Mouse (Mus musculus): Measurements from ENCODE around the gene Cdr2l. TPM values are rescaled to one million over a fixed set of nuclear protein-coding genes. Genes with fewer than 3 reads are reported as not detected.

Cdr2l gene
- polyA plus RNA-seq, 1 experiment from 2014 or later, result 12.3 TPM

DNA sequence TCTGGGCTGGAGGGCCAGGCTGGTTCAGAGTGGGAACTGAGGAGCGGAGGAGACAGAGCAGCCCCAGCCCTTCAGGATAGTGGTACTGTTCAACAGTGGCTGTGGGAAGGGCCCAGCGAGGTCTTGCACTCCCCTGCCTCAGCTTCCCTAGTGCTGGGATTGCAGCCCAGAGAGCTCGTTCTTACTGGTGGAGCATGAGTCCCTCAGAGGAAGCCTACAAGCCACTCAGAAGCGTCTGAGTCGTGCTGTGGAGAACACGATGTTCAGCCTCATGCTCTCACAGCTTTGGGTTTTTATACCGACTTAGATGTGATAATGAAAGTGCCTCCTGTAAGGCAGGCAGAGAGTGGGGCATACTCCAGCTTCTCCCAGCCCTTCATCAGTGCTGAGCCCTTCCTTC lies 43.0 kb downstream of the Cdr2l start:
- Histone ChIP-seq H3K36me3 (ENCODE audit: control insufficient read depth, insufficient read depth, low read length) (peaks cover 34% of the 10 kb centered on the region), H3K4me2 (ENCODE audit: low read depth, low read length) (no peak overlapping the region), H3K4me3 (ENCODE audit: low read depth, low read length) (no peak overlapping the region), H3K9me3 (ENCODE audit: control insufficient read depth, low read length) (no peaks in the 10 kb centered on the region), H3K27me3 (replicated peaks; ENCODE audit: control insufficient read depth, insufficient read depth, low read length) (no peaks in the 10 kb centered on the region), H3K4me1 (ENCODE audit: control insufficient read depth, insufficient read depth, low read length) (peaks cover 15% of the 10 kb centered on the region), H3K27ac (replicated peaks; ENCODE audit: low read depth, low read length) (no peak overlapping the region), H3K9ac (ENCODE audit: low read depth, low read length) (no peak overlapping the region)
- DNase-seq (ENCODE audit: low spot score), result no peak
- no peak for ATAC-seq (ENCODE audit: low read depth)
- WGBS, result 89% methylated on average over 7 of the region's 7 CpGs

DNA sequence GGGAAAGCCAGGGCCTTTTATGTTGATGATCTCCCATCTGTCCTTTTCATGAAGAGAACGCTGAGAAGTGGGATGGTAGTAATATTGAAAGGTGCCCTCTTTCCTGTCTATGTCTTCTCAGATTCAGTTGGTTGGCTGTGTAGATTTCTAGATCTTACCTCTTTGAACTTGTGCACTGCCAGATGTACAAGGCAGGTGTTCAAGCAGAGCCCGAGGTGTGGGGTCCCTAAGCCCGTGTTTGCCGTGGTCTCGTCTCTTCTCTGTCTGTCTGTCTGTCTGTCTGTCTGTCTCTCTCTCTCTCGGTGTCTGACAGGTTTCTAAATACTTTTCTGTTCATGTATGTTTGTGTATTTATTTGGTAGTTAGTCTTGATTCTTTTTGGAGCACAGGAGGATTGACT lies 44.0 kb downstream of the Cdr2l start:
- no peak overlapping the region for H3K27ac ChIP-seq (replicated peaks; ENCODE audit: low read depth, low read length)
- peaks cover 44% of the 10 kb centered on the region for H3K36me3 ChIP-seq (ENCODE audit: control insufficient read depth, insufficient read depth, low read length)
- no peak for DNase-seq (ENCODE audit: low spot score)
- H3K4me1 ChIP-seq (ENCODE audit: control insufficient read depth, insufficient read depth, low read length), result peaks cover 13% of the 10 kb centered on the region
- H3K4me2 ChIP-seq (ENCODE audit: low read depth, low read length), result no peak overlapping the region
- H3K27me3 ChIP-seq (replicated peaks; ENCODE audit: control insufficient read depth, insufficient read depth, low read length), result no peaks in the 10 kb centered on the region
- WGBS, result 87% methylated on average over 6 of the region's 6 CpGs
- H3K9me3 ChIP-seq (ENCODE audit: control insufficient read depth, low read length), result no peaks in the 10 kb centered on the region
- ATAC-seq (ENCODE audit: low read depth), result no peak
- no peak overlapping the region for H3K9ac ChIP-seq (ENCODE audit: low read depth, low read length)
- H3K4me3 ChIP-seq (ENCODE audit: low read depth, low read length), result no peak overlapping the region

DNA sequence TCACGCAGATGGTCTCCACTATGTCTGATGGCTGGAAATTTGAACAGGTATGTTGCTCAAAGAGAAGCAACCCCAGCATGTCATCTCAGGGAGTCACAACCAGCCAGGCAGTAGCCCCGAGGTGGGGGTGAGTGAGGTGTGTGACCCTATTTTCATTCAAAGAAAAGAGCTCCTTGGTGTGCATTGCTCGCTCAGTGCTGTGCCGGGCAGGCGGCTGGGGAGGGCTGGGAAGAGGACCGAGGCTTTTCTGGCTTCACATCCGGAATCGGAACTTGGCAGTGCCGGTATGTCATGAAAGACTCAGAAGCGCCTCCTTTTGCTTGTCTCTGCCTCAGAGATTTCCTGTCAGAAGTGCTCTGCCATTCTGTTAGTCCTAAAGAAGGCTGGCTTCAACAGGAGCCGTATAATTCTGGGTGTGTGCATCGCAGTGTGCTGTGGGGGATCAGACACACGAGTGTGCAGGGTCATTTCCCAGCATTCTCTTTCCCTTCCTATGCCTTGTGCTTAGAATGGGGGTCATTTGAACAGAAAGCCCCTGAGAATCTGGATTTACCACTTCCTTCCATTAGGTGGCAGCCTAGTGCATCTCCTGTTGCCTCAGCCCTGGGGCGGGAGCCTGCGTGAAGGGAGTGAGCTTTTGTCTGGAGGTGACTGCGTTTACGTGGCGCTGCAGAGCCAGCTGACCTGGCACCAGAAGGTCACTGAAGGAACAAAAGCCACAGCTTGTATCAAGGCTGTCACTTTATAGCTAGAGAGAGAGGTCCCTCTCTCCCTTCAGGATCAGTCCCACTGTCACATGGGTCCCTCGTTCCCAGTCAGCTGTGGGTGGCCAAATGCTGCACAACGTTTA lies 46.0 kb downstream of the Cdr2l start:
- peaks cover 59% of the 10 kb centered on the region for H3K36me3 ChIP-seq (ENCODE audit: control insufficient read depth, insufficient read depth, low read length)
- no peak overlapping the region for H3K4me3 ChIP-seq (ENCODE audit: low read depth, low read length)
- no peaks in the 10 kb centered on the region for H3K9me3 ChIP-seq (ENCODE audit: control insufficient read depth, low read length)
- H3K9ac ChIP-seq (ENCODE audit: low read depth, low read length), result peak overlapping the region; percentile 25; the same call in 1 of the 2 replicates
- H3K27ac ChIP-seq (replicated peaks; ENCODE audit: low read depth, low read length), result no peak overlapping the region; the same call in 1 of the 2 replicates
- H3K27me3 ChIP-seq (replicated peaks; ENCODE audit: control insufficient read depth, insufficient read depth, low read length), result no peaks in the 10 kb centered on the region
- peak overlapping the region; percentile 40 for H3K4me2 ChIP-seq (ENCODE audit: low read depth, low read length)
- 36% methylated on average over 20 of the region's 20 CpGs for WGBS
- peak; percentile 72 for ATAC-seq (ENCODE audit: low read depth)
- H3K4me1 ChIP-seq (ENCODE audit: control insufficient read depth, insufficient read depth, low read length), result no peaks in the 10 kb centered on the region
- peak; percentile 86 for DNase-seq (ENCODE audit: low spot score)

DNA sequence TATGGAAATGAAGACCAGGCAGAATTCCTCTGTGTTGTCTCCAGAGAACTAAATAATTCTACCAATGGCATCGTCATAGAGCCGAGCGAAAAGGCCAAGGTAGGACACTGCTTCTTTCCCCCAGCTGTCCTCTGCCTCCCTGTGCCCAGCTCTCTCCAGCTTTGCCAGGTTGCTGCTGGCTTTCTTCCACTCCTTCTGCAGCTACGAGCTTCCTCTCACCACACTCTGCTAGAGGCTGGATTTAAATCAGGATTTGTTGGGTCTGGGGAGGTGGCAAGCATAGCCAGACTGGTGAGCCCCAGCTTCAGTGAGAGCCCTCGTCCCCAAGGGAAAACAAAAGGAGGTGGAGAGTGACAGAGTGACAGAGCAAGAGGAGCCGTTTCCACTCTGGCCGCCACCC lies 47.6 kb downstream of the Cdr2l start:
- no peak overlapping the region for H3K27ac ChIP-seq (replicated peaks; ENCODE audit: low read depth, low read length)
- no peak overlapping the region for H3K4me3 ChIP-seq (ENCODE audit: low read depth, low read length)
- H3K27me3 ChIP-seq (replicated peaks; ENCODE audit: control insufficient read depth, insufficient read depth, low read length), result no peaks in the 10 kb centered on the region
- H3K4me1 ChIP-seq (ENCODE audit: control insufficient read depth, insufficient read depth, low read length), result no peaks in the 10 kb centered on the region
- DNase-seq (ENCODE audit: low spot score) (no peak), ATAC-seq (ENCODE audit: low read depth) (no peak)
- H3K9ac ChIP-seq (ENCODE audit: low read depth, low read length), result no peak overlapping the region
- 82% methylated on average over 7 of the region's 7 CpGs for WGBS
- H3K4me2 ChIP-seq (ENCODE audit: low read depth, low read length), result no peak overlapping the region
- no peaks in the 10 kb centered on the region for H3K9me3 ChIP-seq (ENCODE audit: control insufficient read depth, low read length)
- peaks cover 57% of the 10 kb centered on the region for H3K36me3 ChIP-seq (ENCODE audit: control insufficient read depth, insufficient read depth, low read length)

DNA sequence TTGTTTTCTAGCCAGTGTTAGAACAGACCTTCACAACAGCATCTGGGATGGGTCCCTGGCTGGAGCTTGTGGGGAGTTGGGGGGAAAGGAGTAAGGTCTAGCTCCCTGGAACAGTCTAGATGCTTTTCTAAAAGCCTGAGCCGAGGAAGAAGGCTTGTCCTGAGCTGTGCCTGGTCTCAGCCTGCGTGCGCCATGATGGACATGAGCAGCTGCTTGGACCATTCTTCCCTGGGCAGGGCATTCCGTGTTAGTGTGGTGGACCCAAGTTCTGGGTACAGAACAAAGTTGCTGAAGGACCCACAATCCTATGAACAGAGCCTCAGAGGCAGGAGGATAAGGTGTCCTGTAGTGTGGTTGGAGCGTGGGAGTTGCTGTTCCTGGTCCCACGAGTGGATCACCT lies 48.8 kb downstream of the Cdr2l start:
- Histone ChIP-seq H3K27ac (replicated peaks; ENCODE audit: low read depth, low read length) (no peak overlapping the region), H3K4me1 (ENCODE audit: control insufficient read depth, insufficient read depth, low read length) (no peaks in the 10 kb centered on the region), H3K4me3 (ENCODE audit: low read depth, low read length) (no peak overlapping the region), H3K4me2 (ENCODE audit: low read depth, low read length) (no peak overlapping the region), H3K9me3 (ENCODE audit: control insufficient read depth, low read length) (no peaks in the 10 kb centered on the region), H3K9ac (ENCODE audit: low read depth, low read length) (no peak overlapping the region), H3K36me3 (ENCODE audit: control insufficient read depth, insufficient read depth, low read length) (peaks cover 48% of the 10 kb centered on the region), H3K27me3 (replicated peaks; ENCODE audit: control insufficient read depth, insufficient read depth, low read length) (no peaks in the 10 kb centered on the region)
- WGBS, result 97% methylated on average over 6 of the region's 6 CpGs
- no peak for DNase-seq (ENCODE audit: low spot score)
- no peak for ATAC-seq (ENCODE audit: low read depth)

DNA sequence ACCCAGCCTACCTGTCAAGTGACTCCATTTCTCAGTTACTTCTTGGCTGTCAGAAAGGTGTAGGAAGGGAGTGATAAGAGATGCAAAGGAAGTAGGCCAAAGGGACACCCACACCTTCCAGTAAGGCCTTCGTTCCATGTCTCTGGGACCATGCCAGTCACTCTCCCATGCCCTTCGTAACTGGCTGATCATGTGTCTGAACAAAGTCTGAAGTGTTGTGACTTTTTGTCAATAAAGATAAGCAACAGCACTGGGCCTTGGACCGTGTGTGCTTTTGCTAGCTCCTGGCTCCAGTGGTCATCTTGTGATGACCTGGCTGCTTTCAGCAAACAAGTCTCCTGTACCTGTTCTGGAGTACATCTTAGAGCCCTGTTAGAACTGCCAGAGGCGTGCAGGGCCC lies 51.1 kb downstream of the Cdr2l start:
- no peaks in the 10 kb centered on the region for H3K9me3 ChIP-seq (ENCODE audit: control insufficient read depth, low read length)
- ATAC-seq (ENCODE audit: low read depth), result no peak
- H3K4me3 ChIP-seq (ENCODE audit: low read depth, low read length), result no peak overlapping the region

DNA sequence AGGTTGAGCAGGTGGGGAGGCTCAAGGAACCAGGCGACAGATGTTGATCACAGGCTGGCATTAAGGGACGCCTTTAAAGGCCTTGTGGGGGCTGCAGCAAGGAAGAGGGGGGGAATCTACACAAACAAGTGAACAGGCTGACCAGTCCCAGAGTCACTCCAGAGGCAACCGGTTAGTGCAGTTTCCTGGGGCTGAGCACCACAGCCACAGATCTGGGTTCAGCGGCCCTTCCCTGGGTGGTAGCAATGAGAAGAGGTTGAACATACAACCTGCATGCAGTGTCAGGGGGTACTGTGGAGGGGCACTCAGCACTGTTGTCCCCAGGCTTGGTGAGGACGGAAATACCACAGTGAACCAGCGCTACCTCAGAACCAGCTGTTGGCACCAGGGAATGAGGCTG lies 51.6 kb downstream of the Cdr2l start:
- Histone ChIP-seq H3K9me3 (ENCODE audit: control insufficient read depth, low read length) (no peaks in the 10 kb centered on the region), H3K4me1 (ENCODE audit: control insufficient read depth, insufficient read depth, low read length) (no peaks in the 10 kb centered on the region), H3K36me3 (ENCODE audit: control insufficient read depth, insufficient read depth, low read length) (peaks cover 31% of the 10 kb centered on the region), H3K27me3 (replicated peaks; ENCODE audit: control insufficient read depth, insufficient read depth, low read length) (no peaks in the 10 kb centered on the region), H3K4me2 (ENCODE audit: low read depth, low read length) (no peak overlapping the region), H3K9ac (ENCODE audit: low read depth, low read length) (no peak overlapping the region), H3K27ac (replicated peaks; ENCODE audit: low read depth, low read length) (no peak overlapping the region), H3K4me3 (ENCODE audit: low read depth, low read length) (no peak overlapping the region)
- 82% methylated on average over 6 of the region's 6 CpGs for WGBS
- DNase-seq (ENCODE audit: low spot score) (no peak), ATAC-seq (ENCODE audit: low read depth) (no peak)

More for the DNA sequence above, 51.1 kb downstream of the Cdr2l start:
- Histone ChIP-seq H3K27me3 (replicated peaks; ENCODE audit: control insufficient read depth, insufficient read depth, low read length) (no peaks in the 10 kb centered on the region), H3K4me1 (ENCODE audit: control insufficient read depth, insufficient read depth, low read length) (no peaks in the 10 kb centered on the region), H3K27ac (replicated peaks; ENCODE audit: low read depth, low read length) (no peak overlapping the region), H3K9ac (ENCODE audit: low read depth, low read length) (no peak overlapping the region), H3K4me2 (ENCODE audit: low read depth, low read length) (no peak overlapping the region), H3K36me3 (ENCODE audit: control insufficient read depth, insufficient read depth, low read length) (peaks cover 31% of the 10 kb centered on the region)
- 81% methylated on average over 4 of the region's 4 CpGs for WGBS
- no peak for DNase-seq (ENCODE audit: low spot score)

DNA sequence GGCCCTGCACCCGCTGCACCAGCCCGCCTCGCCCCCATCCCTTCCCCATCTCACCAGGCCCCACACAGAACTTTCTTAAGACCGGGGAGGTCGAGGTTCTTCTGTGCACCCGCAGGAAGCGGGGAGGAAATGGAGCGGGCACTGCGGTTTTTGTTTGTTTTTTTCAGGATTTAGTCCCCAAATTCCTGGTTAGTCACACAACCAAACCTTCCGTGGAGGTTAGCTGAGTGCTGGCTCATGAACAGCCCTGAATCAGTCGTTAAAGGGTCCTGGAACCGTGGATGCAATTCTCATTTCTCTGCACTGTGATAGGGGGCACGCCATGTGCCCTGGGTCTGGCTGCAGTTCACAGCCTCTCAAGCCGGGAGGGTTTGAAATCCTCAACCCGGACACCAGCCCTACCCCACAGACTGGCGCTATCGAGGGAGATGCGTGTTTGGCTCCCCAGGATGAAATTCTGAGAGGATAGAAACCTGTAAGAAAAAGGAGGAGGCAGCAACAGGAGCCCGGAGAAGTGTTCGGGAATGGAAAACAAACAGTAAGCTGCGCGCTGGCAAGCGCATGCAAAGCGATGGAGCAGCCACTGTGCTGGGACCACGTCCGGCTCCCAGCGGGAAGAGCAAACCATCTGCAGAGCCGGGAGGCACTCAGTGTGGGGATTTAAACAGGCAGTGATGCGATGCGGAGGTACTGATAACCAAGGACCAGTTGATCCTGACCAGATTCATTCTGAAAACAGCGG lies 54.1 kb downstream of the Cdr2l start:
- Histone ChIP-seq H3K4me3 (ENCODE audit: low read depth, low read length) (peak overlapping the region; percentile 33), H3K27ac (replicated peaks; ENCODE audit: low read depth, low read length) (no peak overlapping the region; the same call in 1 of the 2 replicates), H3K4me2 (ENCODE audit: low read depth, low read length) (peak overlapping the region; percentile 61), H3K36me3 (ENCODE audit: control insufficient read depth, insufficient read depth, low read length) (peaks cover 14% of the 10 kb centered on the region), H3K9me3 (ENCODE audit: control insufficient read depth, low read length) (0 out of 2 replicates have a peak, but pooled peaks cover 7% of the 10 kb centered on the region), H3K27me3 (replicated peaks; ENCODE audit: control insufficient read depth, insufficient read depth, low read length) (no peaks in the 10 kb centered on the region), H3K9ac (ENCODE audit: low read depth, low read length) (peak overlapping the region; percentile 26), H3K4me1 (ENCODE audit: control insufficient read depth, insufficient read depth, low read length) (no peaks in the 10 kb centered on the region)
- ATAC-seq (ENCODE audit: low read depth), result peak; percentile 45; the same call in 1 of the 2 replicates
- DNase-seq (ENCODE audit: low spot score), result peak; percentile 63
- WGBS, result 4% methylated on average over 31 of the region's 31 CpGs

Measured in embryonic facial prominence, embryonic 14.5 days (tissue).